Mouse (Mus musculus) erythroblast, adult 5-6 weeks (primary cell): ENCODE measurements around the gene Slc22a17. TPM values are rescaled to one million over a fixed set of nuclear protein-coding genes. Genes with fewer than 3 reads are reported as not detected.
"Not testable (repeated sequence)": the region's sequence is repeated elsewhere in the genome, so short reads cannot be mapped to it uniquely, and the experiment has no call there.

ENCODE experiments used
- ATAC-seq: replicated peaks from 2 replicates; pipeline ENCODE4 v1.8.0; 2016; ENCODE audit warnings: moderate number of reproducible peaks, mild to moderate bottlenecking, moderate TSS enrichment, inconsistent platforms; ENCODE audit not compliant: poor library complexity, low FRiP score, severe bottlenecking
- total RNA-seq, 2 experiments: library from RNA; stranded (forward) in 1 of 2; stranded (reverse) in 1 of 2; fragments of 150-400 nt in 1 of 2; fragments of 200-764, 138-1000 nt in 1 of 2; gene quantifications; 2 replicates each; pipeline versions ENCODE4 v1.2.3 to v1.2.4; 2015 to 2017; ENCODE audit warnings: low replicate concordance in 2 of 2

The Slc22a17 gene
- total RNA-seq (2015; ENCODE audit: low replicate concordance) = 1.5 TPM in 1 of 2 replicates, not detected in the other
- 0.60 TPM in 1 of 2 replicates, not detected in the other for total RNA-seq (2017; ENCODE audit: low replicate concordance)

DNA sequence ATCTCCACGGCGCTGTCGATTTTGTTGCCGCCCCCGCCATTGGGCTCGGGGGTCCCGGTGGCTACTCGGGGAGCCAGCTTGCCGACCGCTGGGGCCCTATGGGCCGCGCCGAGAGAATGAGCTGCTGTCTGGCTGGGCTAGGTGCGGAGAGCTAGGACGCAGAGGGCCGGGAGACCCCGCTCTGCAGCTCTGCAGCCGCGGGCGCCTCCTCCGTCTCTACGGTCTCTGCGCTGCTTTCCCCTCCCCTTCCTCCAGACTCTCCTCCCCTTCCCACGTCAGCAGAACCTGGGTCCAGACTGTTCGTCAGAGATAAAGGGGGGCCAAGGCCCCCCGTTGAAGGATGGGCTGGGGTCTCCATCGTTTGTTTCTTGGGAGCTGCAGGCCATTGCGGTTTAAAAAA lies at the start of gene Slc22a17:
Gene Slc22a17 (minus strand): TSS at position 247 of the 400 bp plus-strand sequence.
- ATAC-seq = no peak

DNA sequence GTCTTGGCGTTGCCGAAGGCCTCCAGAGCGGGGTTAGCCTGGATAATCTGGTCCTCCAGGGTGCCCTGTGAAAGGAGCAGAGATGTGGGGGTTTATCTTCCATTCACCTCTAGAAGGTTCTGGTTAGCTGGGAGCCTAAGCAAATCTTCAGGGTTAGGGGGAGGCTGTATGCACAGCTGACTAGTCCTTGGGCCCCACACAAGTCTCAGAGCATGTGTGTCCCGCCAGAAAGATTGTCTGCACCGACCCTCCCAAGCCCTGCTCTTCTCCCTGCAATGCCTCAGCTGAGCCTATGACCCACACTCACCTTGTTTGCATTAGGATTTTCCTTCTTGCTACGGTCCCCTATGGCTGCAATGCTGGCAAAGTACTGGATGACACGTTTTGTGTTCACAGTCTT lies 49.8 kb upstream of the Slc22a17 start:
- no peak for ATAC-seq

DNA sequence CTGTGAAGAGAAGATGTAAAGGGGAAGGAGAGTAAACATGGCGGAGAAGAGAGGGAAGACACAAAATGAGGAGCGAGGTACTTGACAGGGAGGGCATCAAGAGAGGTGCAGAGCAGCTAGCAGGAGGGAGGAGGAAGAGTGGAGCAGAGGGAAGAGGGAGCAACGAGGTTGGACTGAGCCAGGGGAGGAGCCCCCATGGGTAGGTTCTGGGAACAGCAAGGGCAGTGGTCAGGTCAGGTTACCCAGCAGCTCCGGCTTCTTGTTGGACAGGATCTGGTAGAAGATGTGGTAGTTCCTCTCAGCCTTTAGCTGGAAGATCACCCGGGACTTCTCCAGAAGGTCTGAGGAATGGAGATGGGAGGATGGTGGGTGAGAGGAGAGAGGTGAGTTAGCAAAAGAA lies 48.6 kb upstream of the Slc22a17 start:
- ATAC-seq = no peak

GRCm38 (mm10) chr14:54960769-54961168 lies 47.8 kb upstream of the Slc22a17 start:
- ATAC-seq = no peak

DNA sequence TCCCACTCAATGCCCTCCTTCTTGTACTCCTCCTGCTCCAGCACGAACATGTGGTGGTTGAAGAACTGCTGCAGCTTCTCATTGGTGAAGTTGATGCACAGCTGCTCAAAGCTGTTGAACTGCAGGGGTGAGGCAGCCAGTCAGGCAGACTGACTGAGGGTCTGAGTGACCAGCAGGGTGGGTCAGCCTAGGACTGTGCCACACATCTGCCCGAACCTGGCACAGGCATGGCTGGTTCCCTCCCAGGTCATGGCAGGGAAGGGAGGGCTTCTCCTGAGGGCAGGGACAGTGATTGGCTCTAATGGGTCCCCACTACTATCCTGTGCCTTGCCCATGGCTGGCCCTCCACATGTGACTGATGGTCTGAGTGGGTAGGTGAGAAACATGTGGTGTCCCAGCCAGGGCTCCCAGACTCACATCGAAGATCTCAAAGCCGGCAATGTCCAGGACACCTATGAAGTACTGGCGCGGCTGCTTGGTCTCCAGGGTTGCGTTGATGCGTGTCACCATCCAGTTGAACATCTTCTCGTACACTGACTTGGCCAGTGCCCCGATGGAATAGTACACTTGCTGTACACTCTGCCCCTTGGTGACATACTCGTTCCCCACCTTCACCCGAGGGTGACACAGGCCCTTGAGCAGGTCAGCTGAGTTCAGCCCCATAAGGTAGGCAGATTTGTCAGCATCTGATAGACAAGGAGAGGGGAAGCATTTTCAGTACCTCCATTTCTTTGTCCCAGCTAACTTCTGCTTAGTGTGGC lies 47.1 kb upstream of the Slc22a17 start:
- ATAC-seq = not testable (repeated sequence)

DNA sequence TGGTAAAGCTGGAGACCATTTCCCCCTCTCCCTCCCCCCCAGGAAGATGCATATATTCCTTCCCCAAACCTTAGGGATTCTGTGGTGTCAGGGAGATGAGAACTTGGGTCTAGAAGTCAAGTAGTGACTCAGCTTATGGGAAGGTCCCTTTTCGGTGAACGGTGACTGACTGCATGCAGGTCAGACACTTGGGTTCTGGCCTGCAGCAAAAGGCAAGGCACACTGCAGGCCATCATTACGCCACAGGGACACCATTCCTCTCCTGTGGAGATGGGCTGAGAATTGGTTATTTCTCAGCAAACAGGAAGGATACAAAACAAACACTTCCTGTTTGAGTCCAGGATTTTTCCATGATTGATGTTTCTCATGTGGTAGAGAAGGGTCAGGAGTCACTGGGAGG lies 46.3 kb upstream of the Slc22a17 start:
- ATAC-seq = no peak

GRCm38 (mm10) chr14:54958503-54958902 lies 45.6 kb upstream of the Slc22a17 start:
- ATAC-seq = no peak

DNA sequence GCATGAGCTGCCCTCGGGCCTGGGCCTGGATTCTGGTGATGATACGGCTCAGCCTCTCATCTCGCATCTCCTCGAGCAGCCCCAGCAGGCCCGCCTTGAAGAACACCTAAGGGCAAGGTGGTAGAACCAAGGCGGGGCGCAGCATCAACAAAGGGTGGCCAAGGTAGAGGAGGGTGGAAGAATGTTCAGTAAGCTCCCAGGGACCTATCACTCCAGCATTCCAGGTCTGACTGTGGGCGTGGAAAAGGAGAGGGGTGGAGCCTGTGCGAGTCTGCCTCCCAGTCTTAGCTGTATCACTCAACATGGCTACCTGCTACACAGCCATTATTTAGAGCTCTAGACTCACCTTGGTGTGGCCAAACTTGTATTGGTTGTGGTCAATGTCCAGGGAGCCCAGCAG lies 43.6 kb upstream of the Slc22a17 start:
- ATAC-seq = no peak

- ATAC-seq = no peak
Observed at GRCm38 (mm10) chr14:54955481-54955880, 42.5 kb upstream of the Slc22a17 start.

DNA sequence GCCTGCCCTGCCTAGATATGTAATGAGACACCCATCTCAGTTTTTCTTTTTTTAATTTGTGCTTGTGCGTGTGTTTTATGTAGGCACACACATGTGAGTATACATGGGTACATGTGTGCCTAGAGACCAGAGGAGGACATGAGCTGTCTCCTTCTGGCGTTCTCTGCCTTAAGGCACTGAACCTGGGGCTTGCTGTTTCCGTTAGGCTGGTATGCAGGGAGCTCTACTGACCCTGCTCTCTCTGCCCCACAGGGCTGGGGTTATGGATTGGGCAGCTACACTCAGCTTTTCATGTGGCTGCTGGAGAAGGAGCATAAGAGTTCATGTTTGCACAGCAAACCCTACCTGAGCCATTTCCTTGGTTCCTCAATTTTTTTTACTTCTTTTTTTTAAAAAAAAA lies 41.5 kb upstream of the Slc22a17 start:
- ATAC-seq = no peak

- no peak for ATAC-seq
Observed at GRCm38 (mm10) chr14:54953664-54954206, 40.8 kb upstream of the Slc22a17 start.

DNA sequence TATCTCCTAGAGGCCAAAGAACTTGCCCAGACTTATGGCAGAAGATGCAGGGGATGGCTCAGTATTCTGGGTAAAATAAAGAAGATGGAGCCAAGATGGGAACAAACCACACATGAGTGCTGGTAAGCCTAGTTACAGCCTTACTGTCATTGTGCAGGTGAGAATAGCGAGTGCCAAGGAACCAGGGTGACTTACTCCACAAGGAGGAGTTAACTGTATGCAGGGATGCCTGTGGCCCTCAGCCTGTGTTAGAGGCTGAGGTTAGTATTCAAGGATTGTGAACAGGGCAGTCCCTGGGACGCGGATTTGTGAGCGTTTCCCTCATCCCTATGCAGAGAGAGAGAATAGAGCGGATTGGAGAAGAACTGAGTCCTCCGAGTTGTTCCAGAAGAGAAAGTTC lies 38.7 kb upstream of the Slc22a17 start:
- no peak for ATAC-seq

GRCm38 (mm10) chr14:54950493-54950892 lies 37.6 kb upstream of the Slc22a17 start:
- ATAC-seq = no peak

GRCm38 (mm10) chr14:54948781-54949180 lies 35.8 kb upstream of the Slc22a17 start:
- ATAC-seq = no peak

GRCm38 (mm10) chr14:54947008-54947407 lies 34.1 kb upstream of the Slc22a17 start:
- not testable (repeated sequence) for ATAC-seq

DNA sequence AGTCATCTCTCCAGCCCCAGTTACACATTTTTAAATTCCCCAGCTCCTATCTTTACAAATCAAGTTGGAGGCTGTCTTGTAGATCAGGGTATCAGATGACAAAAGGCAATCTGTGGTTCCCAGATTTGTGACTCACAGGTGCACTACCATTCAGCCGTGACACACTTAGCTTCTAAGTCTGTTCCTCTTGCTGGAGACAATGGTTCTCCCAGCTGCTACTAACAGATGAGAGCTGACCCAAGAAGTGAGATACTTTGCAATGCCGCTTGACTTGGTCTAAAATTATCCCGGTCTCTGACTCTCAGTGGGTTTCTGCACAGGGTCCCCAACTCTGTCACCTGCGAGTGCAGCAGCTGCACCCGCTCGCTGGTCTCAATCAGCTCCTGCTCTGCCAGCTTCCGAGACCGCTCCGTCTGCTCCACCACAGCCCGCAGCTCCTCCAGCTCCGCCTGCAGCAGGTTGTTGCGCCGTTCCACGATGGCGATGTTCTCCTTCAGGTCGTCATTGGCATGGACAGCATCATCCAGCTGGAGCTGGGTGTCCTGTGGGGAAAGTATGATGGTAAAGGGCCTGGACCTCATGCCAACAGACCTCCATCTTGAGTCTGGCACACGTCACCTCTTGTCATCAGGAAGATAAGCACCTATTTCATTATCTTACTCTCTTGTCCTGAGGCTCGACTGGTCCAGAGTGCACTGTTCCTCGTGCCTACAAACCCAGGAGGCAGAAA lies 33.2 kb upstream of the Slc22a17 start:
- ATAC-seq = no peak

GRCm38 (mm10) chr14:54944939-54945338 lies 32.0 kb upstream of the Slc22a17 start:
- ATAC-seq = no peak

DNA sequence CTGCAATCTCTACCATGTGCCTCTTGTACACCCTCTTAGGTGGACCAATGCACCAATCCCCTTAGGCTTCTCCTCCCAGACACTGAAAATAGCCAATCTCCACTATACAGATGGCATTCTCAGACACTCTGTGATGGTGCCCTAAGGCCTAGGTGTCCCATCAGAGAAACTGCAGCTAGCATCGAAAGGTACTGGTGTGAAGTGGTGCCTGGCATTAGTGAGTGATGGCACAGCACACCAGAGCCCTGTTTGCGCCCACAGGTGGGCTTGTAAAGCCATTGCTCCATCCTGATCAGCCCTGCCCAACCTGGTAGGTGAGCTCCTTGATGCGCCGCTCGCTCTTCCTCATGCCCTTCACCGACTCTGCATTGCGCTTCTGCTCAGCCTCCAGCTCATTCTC lies 31.0 kb upstream of the Slc22a17 start:
- ATAC-seq = no peak

GRCm38 (mm10) chr14:54942479-54942878 lies 29.5 kb upstream of the Slc22a17 start:
- ATAC-seq = no peak

GRCm38 (mm10) chr14:54941024-54941978 lies 28.4 kb upstream of the Slc22a17 start:
- no peak for ATAC-seq
